Mouse (Mus musculus): ENCODE measurements around the gene Zbtb5. TPM values are rescaled to one million over a fixed set of nuclear protein-coding genes. Genes with fewer than 3 reads are reported as not detected.
"Not testable (repeated sequence)": the region's sequence is repeated elsewhere in the genome, so short reads cannot be mapped to it uniquely, and the experiment has no call there.

Gene Zbtb5
- total RNA-seq, 2 experiments from 2014 or later, result 11.5 to 17.6 TPM

GRCm38 (mm10) chr4:44970612-44971110, 41.6 kb downstream of the Zbtb5 start:
- peak; percentile 73 for DNase-seq

- no peak for DNase-seq
Measured at GRCm38 (mm10) chr4:44970056-44970455, 42.2 kb downstream of the Zbtb5 start.

GRCm38 (mm10) chr4:44967402-44967801, 44.8 kb downstream of the Zbtb5 start:
- no peak for DNase-seq

GRCm38 (mm10) chr4:44965736-44966135, 46.5 kb downstream of the Zbtb5 start:
- DNase-seq, result no peak

- DNase-seq, result no peak
Measured at GRCm38 (mm10) chr4:44965175-44965574, 47.0 kb downstream of the Zbtb5 start.

GRCm38 (mm10) chr4:44963156-44963555, 49.1 kb downstream of the Zbtb5 start:
- DNase-seq, result no peak

- no peak for DNase-seq
Measured at GRCm38 (mm10) chr4:44959220-44959619, 53.0 kb downstream of the Zbtb5 start.

- DNase-seq, result no peak
Measured at GRCm38 (mm10) chr4:44958776-44959175, 53.4 kb downstream of the Zbtb5 start.

GRCm38 (mm10) chr4:44953041-44953440, 59.2 kb downstream of the Zbtb5 start:
- no peak for DNase-seq

GRCm38 (mm10) chr4:44948314-44948713, 63.9 kb downstream of the Zbtb5 start:
- no peak for DNase-seq

GRCm38 (mm10) chr4:44947464-44947863, 64.7 kb downstream of the Zbtb5 start:
- DNase-seq, result no peak

GRCm38 (mm10) chr4:44946126-44946525, 66.1 kb downstream of the Zbtb5 start:
- not testable (repeated sequence) for DNase-seq

- DNase-seq, result no peak
Measured at GRCm38 (mm10) chr4:44944426-44945075, 67.7 kb downstream of the Zbtb5 start.

- DNase-seq, result no peak
Measured at GRCm38 (mm10) chr4:44943480-44943879, 68.7 kb downstream of the Zbtb5 start.

- DNase-seq, result no peak
Measured at GRCm38 (mm10) chr4:44942237-44942636, 70.0 kb downstream of the Zbtb5 start.

Other genes with a start within 250 kb of the Zbtb5 start
- gene Grhpr, start 31.0 kb downstream of the Zbtb5 start, total RNA-seq (2021), result 100 to 1,000 TPM; 145 to 194 TPM
- gene Polr1e, start 6.2 kb upstream of the Zbtb5 start, total RNA-seq (2021), result 10 to 100 TPM; 14.6 to 16.1 TPM
- gene Fbxo10, start 72.2 kb upstream of the Zbtb5 start, total RNA-seq (2021), result 1 to 10 TPM; 8.9 to 9.6 TPM
- gene Tomm5, start 95.7 kb upstream of the Zbtb5 start, total RNA-seq (2021), result 100 to 1,000 TPM; 137 to 158 TPM
- gene Frmpd1, start 172.5 kb upstream of the Zbtb5 start, total RNA-seq (2021), result 1 to 10 TPM; 6.3 to 7.3 TPM

Data from adrenal gland, postnatal 10 days (tissue).